Mouse (Mus musculus): ENCODE measurements around the gene Kifc3. TPM values are rescaled to one million over a fixed set of nuclear protein-coding genes. Genes with fewer than 3 reads are reported as not detected.

Kifc3 gene
- polyA plus RNA-seq, 1 experiment = not detected

DNA sequence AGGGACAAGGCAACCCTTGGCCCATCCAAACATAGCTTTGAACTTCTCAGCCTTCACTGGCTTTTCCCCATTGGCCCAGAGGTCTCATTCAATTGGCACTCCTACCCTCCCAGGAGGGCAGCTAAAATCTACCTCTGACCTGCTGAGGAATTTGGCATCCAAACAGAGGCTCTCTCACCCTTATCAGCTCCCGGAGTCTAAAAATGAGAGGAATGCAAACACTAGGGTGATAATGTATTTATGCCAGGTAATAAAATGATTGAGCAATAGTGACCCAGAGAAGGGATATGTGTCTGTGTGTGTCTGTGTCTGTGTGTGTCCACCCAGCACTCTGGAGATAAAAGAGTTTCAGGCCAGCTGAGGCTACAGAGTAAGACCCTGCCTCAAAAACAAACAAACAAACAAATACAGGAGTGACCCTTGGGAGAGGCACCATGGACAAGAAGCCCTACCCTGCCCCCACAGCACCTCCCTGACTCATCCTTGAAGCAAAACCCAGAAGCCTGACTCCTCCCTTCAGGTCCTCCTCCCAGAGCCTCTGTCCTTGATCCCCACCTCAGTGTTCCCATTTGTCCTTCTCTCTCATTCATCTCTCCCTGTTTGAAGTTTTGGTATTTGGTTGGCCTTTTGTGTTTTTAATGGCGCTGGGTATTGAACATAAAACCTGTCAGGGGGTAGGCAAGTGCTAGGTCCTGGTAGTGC, 56.4 kb downstream of the Kifc3 start:
- TF ChIP-seq GATA1 (IDR thresholded peaks at IDR 0.05; ENCODE audit: low read length) = no peak

DNA sequence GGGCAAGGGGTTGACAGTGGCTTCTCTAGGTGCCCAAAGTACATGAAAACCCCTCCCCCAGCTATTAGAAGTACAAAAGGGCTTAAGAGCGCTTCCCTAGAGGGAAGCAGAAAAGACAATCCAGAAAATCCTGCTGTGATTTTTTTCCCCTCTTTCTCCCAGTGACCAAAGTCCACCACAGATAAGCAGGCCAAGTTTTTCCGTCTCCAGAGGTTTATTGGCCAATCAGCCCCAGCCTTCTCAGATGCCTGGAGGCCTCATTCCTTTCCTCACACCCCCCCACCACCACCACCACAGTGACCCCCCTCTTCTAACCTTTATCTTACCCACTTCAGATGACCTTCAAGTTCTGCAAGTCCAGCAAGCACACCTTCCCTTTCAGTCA, 58.0 kb downstream of the Kifc3 start:
- no peak for TF ChIP-seq GATA1 (IDR thresholded peaks at IDR 0.05; ENCODE audit: low read length)

DNA sequence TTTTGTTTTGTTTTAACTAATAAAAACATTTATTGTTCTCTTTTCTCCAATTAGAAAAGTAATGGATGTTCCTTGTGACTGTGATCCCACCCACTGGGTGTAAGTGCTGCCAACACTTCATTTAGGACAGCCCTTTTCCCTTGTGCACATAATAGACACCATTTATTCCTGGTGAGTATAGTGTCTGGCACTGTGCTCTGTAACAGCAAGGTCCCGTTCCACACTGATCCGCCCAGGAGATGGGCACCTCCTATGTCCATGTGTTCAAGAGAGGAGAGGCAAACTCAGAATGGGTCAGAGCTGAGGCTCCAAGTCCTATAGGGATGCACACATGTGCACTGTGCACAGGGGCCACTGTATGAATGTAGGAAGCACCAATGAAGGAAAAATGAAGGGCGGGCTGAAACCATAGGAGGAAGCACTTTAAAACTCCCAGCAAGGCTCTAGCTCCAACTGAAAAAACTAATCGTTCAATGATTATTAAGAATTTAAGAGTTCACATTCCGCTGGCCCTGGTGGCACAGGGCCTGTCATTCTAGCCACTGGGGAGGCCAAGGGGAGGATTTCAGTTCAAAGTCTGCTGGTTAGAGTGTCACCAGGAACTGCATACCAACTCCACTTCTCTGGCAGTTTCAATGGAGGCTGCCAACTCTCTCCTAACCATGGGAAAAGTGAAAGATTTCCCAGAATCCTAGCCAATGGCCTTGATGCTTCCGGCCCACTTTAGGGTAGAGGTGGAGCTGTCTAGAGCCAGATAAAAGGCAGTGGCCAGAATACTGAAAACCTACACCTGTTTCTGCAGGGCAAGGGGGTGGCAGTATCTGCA, 58.6 kb downstream of the Kifc3 start:
- TF ChIP-seq GATA1 (IDR thresholded peaks at IDR 0.05; ENCODE audit: low read length) = no peak

DNA sequence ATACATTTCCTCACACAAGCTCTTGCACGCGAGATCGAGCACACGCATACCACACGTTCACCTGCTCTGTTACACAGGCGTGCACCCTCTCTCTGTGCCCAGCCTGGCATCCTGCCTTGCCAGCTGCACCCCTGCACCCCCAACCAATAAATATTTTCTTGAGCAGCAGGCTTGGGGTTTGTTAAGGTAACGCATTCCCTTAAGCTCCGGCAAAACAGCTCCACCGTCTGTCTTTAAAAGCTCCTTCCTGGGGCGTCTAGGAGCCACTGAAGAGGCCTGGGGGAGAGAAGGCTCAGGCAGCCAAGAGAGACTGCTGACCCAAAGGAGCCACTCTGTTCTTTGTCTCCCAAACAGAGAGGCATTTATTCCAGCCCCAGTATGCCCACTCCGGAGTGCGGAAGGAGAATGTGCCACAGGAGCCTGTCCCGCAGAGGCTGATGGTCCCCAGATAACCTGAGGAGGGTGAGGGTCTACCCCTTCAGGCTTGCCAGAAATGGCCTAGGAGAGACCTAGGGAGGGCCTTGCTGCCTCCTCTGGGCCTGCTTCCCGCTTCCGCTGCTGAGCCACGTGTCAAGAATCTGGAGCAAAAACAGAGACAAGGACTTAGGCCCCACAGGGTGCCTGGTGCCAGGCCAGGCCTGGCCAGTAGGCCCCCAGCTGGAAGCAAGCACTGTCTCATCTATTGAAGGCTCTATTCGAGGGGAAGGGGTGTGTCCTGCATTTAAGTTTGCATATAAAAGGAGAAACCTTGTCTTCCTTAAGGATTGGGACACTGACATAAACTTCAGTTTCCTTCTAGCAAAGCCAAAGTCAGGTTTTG, 59.4 kb downstream of the Kifc3 start:
- TF ChIP-seq GATA1 (IDR thresholded peaks at IDR 0.05; ENCODE audit: low read length) = no peak

DNA sequence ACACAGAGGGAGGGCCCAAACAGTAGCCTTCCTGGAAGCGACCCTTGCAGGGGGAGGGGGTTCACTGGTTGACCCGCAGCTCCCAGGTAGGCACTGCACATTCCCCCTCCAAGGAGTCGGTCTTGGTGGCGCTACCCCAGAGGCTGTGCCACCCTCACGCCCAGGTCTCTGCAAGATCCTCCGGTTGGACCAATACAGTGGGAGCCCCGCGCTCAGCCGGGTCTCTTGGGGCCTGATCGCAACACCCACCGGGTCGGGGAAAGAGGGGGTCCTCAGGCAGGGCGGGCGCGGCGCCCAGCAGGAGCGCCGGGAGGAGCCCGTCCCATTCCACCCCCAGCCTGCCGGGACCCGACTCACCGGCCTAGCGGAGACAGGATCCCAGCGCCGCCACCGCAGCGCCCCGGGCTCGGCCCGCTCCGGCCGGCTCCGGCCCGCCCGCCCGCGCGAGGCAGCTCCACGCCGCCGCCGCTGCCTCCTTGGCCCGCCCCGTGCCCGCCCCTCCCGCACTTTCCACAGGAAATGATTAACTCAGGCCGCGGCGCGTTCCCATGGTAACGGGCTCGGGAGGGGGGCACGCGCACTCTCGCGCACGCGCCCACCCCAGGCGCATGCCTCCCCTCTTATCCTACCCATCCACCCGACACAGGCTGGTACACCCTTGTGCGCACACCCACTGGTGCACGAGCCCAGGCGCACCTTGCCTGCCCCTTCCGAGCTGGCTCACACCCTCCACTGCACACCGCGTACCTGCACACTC, 60.4 kb downstream of the Kifc3 start:
- TF ChIP-seq GATA1 (IDR thresholded peaks at IDR 0.05; ENCODE audit: low read length) = no peak

DNA sequence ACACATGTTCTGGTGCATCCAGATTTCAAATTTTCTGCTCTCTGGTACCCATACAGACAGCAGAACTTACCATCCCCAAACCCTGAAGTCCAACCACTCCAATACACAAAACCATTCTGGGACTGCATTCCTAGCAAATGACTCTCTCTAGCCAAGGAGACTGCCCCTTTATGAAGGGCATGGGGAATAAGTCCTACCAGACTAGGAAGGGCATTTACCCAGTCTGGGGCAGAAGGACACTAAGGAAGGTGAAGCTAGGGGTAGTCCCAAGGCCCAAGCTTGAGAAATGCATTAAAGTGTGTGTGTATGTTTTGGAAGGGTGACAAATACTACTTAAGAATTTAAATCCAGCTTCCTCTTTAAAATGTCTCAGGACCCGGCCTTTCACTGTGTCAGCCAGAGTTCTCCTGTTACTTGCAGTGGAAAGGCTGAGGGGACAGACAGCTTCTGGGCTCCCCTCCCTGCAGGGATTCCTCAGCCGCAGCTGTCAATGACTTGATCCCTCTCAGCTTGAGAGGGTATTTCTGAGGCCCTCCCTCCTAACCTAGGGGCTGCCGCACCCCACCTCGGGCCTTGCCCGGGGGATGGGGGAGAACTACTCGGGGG, 61.0 kb downstream of the Kifc3 start:
- TF ChIP-seq GATA1 (IDR thresholded peaks at IDR 0.05; ENCODE audit: low read length) = no peak

DNA sequence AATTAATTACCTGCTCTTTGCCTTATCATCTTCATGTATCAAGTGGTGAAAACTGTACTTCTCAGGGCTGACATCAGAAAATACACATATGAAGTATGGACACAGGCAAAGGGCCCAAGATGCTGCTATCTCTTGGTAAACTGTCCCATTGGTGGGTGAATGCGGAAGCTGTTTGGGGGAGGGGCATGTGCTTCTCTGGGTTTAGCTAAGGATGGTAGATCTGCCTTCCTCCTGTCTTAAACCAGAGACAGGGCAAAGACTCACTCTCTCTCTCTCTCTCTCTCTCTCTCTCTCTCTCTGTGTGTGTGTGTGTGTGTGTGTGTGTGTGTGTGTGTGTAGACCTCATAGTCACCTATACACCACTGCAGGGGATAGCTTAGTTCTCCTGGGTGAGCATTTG, 61.6 kb downstream of the Kifc3 start:
- TF ChIP-seq GATA1 (IDR thresholded peaks at IDR 0.05; ENCODE audit: low read length) = no peak

DNA sequence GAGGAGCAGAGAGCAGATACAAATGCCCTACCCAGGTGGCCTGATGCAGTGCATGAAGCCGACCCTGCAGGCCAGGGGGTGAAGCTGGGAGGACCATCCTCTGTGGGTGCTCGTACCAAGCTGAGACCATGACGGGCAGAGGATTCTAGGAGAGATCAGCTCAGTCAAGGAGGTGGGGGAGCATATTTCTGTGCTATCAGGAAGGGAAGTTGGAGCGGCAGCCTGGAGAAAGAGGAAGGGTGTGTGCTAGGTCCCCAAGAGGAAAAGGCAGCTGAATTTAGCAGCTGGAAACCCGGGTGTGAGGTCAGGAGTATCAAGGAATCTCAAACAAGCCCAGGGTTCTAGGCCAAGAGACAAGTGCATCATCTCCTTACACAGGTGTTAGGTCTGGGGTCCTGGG, 62.1 kb downstream of the Kifc3 start:
- no peak for TF ChIP-seq GATA1 (IDR thresholded peaks at IDR 0.05; ENCODE audit: low read length)

DNA sequence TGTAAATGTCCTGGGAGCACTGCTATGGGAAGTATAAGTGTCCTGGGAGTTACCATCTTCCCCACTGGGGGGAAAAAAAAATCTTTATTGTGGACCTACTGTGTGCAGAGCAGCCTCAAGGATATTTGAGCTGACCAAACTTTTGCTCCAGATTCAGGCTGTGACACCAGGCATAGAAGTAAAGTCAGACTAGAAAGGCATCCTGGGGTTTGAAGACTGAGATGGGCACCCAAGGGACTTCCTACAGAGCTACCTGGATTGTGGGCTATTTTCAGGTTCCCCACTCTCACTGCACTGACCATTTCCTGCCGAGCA, 63.6 kb downstream of the Kifc3 start:
- no peak for TF ChIP-seq GATA1 (IDR thresholded peaks at IDR 0.05; ENCODE audit: low read length)

DNA sequence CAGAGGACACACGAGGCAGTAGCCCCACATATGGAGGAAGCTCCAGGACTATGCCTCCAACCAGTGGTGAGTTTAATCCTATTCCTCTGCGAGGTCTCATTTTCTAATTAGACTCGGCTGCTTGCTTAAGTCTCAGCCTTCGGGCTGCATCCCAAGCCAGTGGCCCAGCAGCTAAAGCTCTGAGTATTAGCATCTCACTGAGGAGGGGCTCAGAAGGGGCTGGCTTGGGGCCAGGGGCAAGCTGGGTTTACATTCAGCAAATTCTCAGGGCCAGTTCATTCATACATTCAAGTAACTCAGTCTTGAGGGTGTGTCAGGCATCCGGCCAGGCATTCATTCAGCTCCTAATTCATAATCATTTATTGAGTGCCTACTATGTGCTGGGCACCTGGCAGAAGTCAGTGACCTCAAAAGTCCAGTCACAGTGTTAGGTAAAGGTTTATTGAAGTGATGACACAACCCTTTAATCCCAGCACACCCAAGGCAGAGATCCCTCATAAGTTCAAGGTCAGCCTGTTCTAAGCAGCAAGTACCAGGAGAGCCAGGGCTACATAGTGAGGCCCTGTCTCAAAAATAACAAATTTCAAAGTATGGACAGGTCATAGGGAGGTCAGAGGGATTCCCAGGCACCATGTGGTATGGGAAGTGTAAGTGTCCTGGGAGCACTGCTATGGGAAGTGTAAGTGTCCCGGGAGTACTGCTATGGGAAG, 64.1 kb downstream of the Kifc3 start:
- no peak for TF ChIP-seq GATA1 (IDR thresholded peaks at IDR 0.05; ENCODE audit: low read length)

DNA sequence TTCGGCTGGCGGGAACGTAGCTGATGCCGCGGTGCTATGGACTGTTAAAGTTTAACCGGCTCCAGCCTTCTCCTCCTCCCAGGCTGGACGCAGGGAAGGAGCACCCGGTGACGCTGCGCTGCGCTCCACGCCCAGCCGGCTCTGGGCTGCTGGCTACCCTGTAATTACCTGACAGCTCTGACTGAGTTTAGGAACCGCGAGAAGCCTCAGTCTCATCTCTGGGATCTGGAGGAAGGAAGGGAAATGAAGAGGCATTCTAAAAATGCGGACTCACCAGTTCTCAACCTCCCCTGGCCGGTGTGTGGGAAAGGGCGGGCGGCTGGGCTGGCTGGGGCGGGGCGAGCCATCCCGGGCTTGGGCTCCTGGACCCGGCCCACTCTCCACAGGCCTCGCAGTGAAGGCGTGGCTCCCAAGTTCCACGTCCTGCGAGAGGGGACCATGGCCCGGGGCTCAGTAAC, 64.9 kb downstream of the Kifc3 start:
- TF ChIP-seq GATA1 (IDR thresholded peaks at IDR 0.05; ENCODE audit: low read length) = no peak

DNA sequence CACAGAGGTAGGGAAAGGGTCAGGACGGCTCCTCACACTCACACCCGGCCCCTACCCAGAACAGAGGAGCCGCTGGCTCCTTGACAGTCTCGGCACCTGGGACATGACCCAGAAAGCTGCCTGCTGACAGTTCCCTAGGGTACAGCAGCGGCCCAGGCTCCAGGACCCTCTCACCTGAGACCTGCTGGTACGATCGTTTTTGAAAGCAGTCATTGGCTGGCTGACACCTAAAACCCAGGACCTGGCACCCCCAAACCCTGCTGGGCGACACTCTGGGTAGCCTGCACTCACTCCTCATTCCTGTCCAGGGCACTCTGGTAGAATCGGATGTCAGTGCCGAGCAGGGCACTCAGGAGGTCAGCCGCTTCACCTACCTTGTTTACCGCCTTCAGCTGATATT, 65.4 kb downstream of the Kifc3 start:
- TF ChIP-seq GATA1 (IDR thresholded peaks at IDR 0.05; ENCODE audit: low read length) = no peak

DNA sequence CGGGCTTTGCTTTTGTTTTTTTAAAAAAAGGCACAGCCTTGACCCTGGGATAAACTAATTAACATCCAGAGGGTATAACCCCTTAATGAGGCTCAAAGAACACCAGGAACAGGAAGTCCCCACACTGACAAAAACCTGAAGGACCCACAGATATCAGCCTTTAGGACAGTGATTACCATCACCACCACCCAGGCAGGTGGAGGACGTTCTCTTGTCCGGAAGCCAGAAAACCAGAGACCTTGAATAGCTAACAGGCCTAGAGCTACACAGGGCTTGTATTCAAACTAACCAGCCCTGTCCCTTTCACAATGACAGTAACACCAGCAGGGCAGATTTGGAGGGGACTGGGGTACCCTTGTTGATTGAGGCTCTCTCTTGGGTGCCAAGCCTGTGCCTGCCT, 66.4 kb downstream of the Kifc3 start:
- no peak for TF ChIP-seq GATA1 (IDR thresholded peaks at IDR 0.05; ENCODE audit: low read length)

DNA sequence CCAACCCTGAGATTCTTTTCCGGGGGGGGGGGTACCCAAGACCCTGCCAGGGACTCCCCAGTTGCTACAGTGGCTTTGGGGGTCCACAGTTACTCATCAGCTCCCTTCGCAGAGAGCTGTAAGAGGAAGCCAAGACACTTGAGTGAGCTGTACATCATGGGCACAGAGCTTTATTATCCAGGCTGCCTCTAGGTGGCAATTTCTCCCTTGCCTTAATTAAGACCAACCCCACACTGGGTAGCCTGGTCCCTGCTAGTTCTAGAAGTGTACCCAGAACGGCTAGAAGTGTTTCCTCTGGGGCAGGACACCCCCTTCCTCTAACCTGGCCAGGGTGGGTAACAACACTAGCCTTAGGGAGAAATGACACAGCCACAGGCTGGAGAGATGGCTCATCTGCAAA, 67.4 kb downstream of the Kifc3 start:
- TF ChIP-seq GATA1 (IDR thresholded peaks at IDR 0.05; ENCODE audit: low read length) = no peak

All from G1E-ER4 (cell line).